Mouse (Mus musculus) gastrocnemius, postnatal 4 days (tissue): ENCODE measurements around the gene Rccd1. TPM values are rescaled to one million over a fixed set of nuclear protein-coding genes. Genes with fewer than 3 reads are reported as not detected.
"Not testable (repeated sequence)": the region's sequence is repeated elsewhere in the genome, so short reads cannot be mapped to it uniquely, and the experiment has no call there.

ENCODE experiments used
- DNase-seq, 2 experiments: peaks; one replicate each; pipeline ENCODE4 v3.0.0; 2021 to 2022; ENCODE audit warnings: low spot score in 2 of 2, mixed read lengths in 2 of 2
- total RNA-seq, 2 experiments: library from RNA; stranded (reverse); gene quantifications; 2 replicates each; pipeline ENCODE4 v1.2.3; 2021

The Rccd1 gene
- total RNA-seq, 2 experiments from 2014 or later = 9.4 to 10.4 TPM

DNA sequence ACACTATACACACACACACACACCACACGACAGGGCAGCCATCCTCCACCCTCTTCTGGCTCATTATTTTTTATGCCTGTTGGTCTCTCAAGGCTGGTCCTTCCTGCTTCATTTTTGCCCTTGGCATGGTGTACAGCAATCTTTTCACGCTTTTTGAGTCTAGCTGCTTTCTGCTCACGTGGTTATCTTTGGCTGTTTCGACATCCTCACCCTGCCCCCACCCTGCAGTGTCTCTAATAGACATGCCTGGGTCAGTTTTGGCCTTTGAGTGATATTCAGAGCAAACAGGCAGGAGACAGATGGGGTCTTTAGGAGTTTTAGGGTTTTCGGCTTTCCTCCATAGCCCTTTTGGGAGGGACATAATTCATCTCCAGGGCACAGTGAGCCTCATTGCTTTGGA lies 22.6 kb upstream of the Rccd1 start:
- no peak for DNase-seq

DNA sequence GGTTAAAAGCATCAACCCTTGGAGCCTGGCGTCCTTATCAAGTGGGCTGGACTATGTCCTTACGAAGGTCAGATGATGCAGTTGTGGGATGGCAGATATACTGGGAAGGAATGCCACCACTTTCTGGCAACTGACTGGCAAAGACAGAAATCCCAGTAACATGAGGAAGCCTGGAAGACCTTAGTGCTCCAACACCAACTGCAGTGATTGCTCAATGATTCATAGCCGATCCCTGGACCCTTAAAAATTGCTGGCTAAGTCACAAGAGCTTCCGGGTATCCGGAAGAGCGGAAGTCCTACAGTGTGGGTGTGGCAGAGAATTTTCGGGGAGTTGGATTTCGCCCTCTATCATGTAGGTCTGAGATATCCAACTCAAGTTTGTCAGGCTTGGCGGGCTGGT lies 21.9 kb upstream of the Rccd1 start:
- no peak for DNase-seq

DNA sequence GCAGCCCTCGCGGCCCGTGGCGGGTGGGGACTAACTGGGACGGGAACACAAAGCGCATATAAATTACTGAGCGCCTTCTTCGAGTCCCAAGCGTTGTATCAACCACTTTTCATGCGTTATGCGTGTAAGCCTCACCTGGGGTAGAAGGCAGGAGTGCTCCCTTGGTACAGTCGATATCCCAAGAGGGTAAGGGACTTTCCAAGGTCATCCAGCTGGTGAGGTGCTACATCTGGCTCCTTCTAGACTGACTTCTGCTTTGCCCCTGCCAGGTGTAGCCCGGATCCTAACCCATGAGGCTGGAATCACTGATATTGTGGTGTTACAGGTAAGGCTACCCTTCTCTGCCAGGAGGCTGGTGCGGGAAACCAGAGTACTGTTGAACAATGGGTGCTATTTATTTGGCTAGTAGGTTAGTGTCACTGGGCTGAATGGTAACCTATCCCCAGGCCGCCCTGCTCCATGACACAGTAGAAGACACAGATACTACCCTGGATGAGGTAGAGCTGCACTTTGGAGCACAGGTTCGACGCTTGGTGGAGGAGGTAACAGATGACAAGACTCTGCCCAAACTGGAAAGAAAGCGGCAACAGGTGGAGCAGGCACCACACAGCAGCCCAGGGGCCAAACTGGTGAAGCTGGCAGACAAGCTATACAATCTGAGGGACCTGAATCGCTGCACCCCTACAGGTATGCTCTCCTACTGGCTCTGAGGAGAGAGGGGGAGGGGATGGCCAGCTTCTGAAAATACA lies 19.2 kb upstream of the Rccd1 start:
- DNase-seq = no peak

DNA sequence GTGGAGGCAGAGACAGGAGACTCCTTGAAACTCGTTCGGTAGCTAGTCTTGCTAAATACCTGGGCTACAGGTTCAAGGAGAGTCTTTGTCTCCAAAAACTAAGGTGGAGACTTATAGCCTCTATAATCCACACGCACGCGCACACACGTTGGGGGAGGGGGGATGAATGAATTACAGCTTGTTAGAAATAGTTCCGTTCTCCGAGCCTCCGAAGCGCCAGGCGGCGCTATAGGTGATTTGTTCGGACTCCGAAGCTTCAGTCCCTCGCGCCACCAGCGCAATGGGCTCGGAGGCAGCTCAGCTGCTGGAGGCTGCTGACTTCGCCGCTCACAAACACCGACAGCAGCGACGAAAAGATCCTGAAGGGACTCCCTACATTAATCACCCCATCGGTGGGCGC lies 18.6 kb upstream of the Rccd1 start, which contains the start of gene Hddc3:
Gene Hddc3, plus strand, starts transcription at position 247 of the 400 bp plus-strand sequence.
- DNase-seq = peak; percentile 88 to 97

DNA sequence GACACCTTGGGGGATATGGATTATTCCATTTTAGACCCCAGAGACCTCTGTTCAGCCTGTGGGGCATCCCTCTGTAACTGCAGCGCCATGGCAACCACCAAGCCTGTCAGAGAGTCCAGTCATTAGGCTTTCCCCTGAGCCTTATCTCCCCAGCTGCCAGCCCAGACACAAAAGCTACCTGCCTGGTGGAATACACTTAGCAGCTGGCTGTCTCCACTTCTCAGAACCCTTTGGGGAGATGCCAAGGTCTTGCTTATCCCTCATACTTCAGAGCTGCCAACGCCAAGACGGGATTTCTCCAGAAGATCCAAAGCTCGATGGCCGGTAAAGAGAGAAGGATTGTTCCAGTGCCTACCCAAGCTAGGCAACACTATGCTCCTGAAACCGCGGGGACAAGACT lies 17.5 kb upstream of the Rccd1 start:
- DNase-seq = no peak

DNA sequence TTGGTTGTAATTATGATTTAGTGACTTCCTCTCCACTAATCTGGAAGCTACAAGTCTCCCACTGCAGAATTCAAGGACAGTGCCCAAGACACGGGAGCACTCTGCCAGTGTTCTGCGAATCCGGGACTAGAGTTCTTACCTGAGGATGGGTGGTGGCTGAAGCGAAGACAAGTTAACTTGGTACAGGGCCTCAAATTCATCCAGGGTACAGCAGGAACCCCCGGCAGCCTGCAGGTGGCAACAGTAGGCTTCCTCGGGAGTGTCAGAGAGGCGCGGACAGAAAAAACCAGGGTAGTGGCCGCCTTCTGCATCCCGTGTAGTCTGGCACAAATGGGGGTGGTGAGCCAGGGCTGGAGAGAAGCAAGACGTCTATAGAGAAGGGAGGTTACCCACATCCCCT lies 16.5 kb upstream of the Rccd1 start, which contains the start of gene Unc45a:
Gene Unc45a, minus strand, starts transcription at position 213 of the 400 bp plus-strand sequence.
- peak in 1 of 2 experiments; percentile 67 for DNase-seq

DNA sequence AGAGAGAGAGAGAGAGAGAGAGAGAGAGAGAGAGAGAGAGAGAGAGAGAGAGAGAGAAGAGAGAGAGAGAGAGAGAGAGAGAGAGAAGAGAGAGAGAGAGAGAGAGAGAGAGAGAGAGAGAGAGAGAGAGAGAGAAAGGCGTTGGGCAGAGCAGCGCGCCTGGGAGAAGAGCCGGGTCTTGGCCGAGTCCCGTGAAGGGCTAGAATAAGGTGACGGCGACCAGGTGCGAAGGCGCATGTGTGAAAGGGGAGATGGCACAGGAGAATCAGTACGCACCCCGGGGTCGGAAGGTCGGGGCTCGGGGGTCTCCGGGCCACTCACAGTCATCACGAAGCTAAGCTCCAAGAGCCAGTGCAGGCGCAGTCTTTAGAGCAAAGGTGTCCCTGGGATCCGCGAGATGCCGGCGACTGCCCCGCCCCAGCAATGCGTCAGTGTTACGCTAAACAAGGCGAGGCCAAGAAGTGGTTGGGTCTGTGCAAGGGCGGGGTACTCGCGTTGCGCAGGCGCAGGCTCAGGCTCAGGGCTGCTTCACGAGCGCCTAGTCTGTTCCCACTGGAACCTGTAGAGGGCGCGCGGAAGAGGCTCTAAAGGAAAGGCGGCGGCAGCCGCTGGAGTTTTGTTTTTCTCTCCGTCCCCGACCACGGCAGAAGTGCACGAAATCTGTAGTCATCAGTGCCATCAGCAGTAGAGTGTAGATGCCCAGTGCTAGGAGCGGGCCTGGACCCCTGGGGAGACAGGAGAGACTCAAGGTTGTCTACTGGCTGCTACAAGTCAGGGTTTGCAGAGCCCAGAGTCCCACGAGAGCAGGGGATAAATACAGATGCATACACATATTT lies 15.8 kb upstream of the Rccd1 start:
- DNase-seq = peak; percentile 93 to 98

DNA sequence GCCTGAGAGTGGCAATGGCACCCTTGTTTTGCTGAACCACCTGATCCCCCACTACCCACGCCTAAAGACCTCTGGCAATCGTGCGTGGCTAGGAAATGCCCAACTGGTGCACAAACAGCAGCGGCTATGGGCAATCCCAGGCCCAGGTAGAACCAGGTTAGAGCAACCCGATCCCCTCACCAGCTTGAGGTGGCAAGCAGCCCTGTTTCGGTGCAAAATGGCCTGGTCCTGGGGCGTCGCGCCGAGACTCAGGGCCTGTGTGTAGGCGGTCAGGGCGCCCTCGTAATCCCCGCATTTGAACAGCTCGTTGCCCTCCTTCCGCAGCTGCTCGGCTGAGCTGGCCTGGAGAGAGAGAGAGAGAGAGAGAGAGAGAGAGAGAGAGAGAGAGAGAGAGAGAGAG lies 15.1 kb upstream of the Rccd1 start:
- DNase-seq = no peak

DNA sequence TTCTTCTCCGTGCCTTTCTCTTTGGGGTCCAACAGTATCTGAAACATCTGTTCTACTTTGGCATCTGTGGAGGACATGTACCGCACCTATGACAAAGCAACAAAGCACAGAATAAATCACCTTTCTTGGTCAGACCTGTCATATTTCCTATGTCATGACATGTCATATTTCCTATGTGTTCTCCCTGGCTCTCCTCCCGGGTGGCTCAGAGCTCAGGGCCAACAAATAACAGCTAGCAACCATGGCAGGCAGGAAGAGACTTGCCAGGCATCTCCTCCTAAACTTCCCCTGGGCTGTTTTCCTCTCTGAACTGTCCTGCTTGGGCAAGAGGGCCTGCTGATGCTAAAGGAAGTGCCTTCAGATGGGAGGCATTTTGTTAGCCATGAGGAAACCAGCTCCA lies 12.7 kb upstream of the Rccd1 start:
- DNase-seq = no peak

DNA sequence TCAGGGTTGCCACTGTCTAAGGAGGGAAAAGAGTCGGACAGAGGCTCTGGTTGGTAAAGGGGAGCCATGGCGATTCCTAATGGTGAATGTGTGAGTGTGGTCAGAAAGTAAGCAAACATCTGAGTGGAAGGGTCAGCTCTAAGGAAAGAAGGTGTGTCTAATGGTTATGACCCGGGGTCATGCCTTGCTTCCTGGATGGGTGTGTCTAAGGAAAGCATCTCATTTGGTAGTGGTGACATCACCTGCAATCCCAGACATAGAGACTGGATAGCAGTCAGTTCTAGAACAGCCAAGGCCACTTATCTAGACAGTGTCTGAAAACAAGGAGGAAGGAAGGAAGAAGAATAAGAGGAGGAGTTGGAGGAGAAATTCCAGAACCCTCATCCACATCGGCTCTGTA lies 10.6 kb upstream of the Rccd1 start:
- DNase-seq = no peak

DNA sequence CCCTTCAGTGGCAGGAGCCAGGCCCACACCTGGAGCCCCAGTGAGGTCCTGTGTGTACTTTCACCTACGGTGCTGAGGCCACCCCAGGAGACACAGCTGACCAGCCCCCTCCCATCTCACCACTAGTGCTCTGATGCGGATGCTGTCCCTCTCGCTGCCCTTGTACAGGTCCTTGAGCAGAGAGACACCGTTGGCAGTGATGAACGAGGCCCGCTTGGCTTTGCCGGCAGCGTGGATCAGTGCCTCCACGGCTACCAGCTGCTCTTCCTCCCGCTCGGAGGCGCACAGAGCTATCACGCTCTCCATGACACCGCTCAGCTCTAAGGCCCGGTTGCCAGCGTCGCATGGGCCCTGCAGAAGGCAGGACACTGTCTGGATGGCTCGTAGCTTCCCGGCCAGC lies 7.2 kb upstream of the Rccd1 start:
- no peak for DNase-seq

DNA sequence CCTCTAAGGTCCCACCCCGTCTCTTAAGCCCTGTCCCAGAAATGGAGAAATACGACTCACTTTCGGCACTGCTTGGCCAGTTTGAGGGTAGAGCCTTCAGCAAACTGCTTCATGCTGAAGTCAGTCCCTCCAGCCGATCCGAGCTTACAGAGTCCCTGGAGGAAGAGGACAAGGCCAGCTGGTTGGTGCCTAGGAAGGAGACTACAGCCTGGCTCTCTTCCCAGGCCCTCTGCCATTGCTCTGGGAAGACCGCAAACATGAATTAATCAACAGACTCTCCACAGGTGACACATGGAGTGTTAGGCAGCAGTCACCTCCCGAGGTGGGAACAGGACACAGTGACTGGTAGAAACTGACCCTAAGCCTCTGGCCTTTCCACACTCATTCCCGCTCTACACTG lies 6.0 kb upstream of the Rccd1 start:
- no peak for DNase-seq

DNA sequence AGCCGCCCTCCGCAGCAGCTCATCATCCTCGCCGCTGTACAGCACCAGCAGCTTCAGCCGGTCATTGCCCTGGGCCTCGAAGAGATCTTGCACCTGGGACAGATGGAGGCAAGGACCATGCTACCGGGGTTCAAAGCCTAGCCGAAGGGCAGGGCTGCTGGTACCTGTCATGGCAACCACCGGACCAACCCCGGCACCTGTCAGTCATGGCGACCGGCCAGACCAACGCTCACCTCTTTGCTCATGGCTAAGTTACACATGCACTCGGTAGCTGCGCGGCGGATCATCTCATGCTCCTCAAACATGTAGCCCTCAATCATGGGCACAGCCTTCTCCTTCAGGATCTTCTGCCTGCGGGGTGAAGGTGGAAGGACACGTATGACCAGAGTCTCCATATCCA lies 1.8 kb upstream of the Rccd1 start:
- peak in 1 of 2 experiments; percentile 10 for DNase-seq

DNA sequence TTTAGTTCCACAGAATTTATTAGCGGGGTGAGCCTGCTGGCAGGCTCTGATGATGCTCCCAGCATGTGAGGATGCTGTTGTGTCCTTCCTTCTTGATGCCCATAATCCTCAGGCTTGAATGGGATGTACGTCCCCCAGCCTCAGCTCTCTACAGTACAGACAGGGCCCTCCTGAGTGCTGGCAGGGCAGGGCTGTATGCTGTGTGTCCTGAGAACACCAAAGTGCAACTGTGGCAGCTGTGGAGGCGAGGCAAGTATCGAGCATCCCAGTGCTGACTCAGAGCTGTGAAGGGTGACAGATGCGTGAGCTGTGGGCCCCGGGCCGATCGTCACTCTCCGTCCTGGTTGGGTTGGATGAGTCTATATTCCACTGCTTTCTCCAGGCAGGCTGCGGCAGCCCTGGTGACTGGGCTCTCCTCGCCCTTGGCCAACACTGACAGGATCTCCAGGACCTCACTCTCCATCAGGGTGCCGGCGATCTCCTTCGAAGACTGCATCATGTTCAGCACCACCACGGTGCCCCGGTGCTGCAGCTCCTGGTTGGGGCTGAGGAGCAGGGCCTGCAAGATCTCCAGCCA lies 1.1 kb upstream of the Rccd1 start:
- peak in 1 of 2 experiments; percentile 9 for DNase-seq

DNA sequence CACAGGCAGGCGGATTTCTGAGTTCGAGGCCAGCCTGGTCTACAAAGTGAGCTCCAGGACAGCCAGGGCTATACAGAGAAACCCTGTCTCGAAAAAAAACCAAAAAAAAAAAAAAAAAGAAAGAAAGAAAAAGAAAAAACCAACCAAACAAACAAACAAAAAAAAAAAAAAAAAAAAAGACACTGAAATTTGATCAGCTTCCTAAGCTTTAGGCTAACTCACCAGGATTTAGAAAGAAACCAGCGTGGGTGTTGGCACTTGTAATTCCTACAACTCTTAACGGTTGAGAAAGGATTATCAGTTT lies 514 bp upstream of the Rccd1 start:
- DNase-seq = not testable (repeated sequence)

DNA sequence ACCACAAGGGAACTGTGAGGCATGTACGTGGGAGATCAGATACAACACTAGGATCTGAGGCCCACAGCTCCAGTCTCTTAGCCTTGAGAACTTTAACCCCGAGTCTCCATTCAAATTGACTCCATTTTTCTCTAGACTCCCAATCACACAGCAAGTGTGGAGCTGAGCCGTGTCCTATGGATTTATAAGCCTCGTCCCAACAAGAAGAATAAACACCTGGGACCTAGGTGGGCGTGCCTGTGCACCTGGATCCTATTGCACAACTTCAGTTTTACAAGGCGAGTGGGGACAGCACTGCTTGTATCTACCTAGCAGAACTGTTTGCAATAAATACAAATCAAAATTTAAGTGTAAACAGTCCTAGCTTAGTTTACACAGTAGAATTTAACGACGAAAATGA lies 918 bp downstream of the Rccd1 start:
- DNase-seq = peak in 1 of 2 experiments; percentile 5

DNA sequence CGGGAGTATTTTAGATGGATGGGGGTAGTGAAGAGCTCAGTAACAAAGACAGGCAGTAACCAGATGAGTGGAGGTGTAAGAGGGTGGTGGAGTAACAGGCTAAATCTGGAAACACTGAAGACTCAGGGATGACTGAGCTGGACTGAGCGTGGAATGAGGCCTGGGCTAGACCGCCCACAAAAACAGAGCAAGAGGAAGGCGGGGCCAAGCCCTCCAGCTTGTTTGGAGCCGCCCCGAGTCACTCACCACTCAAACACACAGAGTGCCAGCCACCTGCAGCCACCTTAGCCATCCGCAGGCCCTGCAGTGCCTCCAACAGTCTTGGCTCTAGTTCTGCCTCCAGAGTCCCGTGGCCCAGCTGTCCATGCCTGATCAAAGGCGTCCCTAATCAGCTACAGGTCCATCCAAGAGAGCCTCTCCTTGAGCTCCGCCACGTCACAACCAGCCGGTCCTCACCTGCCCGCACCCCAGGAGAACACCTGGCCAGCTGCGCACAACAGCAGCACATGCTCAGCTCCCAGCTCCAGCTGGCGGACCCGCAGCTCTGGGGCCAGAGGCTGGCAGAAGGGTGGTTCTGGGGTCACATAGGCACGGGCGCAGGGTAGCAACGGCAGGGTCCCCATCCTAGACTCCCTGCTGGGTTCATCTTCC lies 4.3 kb downstream of the Rccd1 start:
- DNase-seq = peak in 1 of 2 experiments; percentile 8

DNA sequence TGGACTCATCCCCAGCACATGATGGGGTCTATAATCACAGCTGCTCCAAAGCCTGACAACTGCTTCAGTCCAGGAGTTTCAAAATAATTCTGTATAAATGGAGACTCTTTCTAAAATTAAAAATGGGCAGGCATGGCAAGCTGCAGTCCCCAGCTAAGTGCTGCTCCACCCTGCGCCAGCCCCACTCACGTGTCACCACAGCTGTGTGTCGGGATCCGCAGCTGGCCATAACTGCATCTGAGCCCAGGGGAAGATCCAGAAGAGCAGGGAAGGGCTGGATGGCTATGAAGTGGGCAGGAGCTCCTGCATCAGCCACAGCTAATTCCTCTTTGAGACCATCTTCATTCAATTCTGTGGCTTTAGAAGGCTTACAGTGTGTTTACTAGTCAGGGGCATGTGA lies 5.6 kb downstream of the Rccd1 start:
- peak in 1 of 2 experiments; percentile 16 for DNase-seq

DNA sequence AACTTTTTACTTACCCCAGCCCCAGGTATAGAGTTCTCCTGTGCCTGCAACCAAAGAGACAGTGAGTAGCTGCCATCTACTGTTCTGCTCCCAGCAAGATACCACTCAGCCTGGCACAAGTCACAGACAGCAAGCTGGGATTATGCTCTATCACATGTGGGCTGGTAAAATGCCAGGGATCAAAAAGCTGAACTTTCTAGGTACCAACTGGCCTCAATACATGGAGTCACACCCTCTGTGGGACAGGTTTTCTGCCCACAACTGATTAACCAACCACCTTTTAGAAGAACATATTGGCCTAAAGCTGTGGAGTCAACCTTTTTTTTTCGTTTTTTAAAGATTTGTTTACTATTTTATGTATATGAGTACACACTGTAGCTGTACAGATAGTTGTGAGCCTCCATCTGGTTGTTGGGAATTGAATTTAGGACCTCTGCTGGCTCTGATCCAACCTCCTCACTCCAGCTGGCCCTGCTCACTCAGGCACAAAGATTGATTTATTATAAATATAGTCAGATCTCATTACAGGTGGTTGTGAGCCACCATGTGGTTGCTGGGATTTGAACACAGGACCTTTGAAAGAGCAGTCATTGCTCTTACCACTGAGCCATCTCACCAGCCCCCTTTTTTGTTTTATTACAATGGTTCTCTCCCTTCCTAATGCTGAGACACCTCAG lies 6.7 kb downstream of the Rccd1 start:
- DNase-seq = no peak

DNA sequence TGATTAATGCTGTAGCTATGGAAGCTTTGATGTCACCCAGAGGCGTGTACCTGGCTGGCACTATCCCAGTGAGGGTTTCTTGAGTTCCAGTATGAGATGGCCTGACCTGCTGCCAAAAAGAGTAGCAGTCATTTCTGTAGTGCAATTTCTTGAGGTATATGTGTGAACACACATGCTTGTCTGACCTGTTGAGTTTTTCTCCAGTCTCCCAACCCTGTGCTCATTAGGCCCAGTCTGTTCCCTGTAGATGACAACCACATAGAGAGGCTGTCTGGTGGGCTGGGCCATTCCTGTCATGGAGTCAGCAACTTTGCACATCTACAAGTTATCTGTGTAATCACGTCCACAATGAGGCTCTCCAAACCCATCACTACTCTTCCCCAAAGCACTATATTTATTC lies 8.5 kb downstream of the Rccd1 start:
- DNase-seq = no peak

DNA sequence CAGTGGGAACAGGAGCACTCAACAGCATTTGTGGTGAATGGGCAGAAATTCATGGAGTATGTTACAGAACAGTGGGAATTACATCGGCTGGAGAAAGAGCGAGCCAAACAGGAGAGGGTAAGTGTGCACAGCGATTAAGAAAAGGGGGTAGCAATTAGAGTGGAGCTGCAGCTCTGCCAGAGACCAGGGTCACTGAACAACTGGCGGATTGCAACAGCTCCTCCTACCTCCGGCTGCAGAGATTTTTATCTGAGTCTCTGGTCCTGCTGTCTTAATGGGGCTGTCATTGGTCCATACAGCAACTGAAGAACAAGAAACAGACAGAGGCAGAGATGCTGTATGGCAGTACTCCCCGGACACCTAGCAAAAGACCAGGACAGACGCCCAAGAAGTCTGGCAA lies 13.5 kb downstream of the Rccd1 start:
- DNase-seq = no peak
